Mouse (Mus musculus) lung, adult 2 months (tissue): ENCODE results near the gene Irs3.

Source experiments
- CTCF ChIP-seq: fragments of 200-500 bp; IDR thresholded peaks from 2 replicates; pipeline ENCODE4 v1.5.1; 2011; ENCODE audit warnings: mild to moderate bottlenecking, low read length, control low read depth; ENCODE audit not compliant: insufficient read depth
- POLR2A ChIP-seq: fragments of 200-500 bp; IDR thresholded peaks from 2 replicates; pipeline ENCODE4 v1.6.1; 2011; ENCODE audit warnings: low read depth, mild to moderate bottlenecking, control low read depth, low read length, borderline replicate concordance; ENCODE audit errors: extremely low read depth

DNA sequence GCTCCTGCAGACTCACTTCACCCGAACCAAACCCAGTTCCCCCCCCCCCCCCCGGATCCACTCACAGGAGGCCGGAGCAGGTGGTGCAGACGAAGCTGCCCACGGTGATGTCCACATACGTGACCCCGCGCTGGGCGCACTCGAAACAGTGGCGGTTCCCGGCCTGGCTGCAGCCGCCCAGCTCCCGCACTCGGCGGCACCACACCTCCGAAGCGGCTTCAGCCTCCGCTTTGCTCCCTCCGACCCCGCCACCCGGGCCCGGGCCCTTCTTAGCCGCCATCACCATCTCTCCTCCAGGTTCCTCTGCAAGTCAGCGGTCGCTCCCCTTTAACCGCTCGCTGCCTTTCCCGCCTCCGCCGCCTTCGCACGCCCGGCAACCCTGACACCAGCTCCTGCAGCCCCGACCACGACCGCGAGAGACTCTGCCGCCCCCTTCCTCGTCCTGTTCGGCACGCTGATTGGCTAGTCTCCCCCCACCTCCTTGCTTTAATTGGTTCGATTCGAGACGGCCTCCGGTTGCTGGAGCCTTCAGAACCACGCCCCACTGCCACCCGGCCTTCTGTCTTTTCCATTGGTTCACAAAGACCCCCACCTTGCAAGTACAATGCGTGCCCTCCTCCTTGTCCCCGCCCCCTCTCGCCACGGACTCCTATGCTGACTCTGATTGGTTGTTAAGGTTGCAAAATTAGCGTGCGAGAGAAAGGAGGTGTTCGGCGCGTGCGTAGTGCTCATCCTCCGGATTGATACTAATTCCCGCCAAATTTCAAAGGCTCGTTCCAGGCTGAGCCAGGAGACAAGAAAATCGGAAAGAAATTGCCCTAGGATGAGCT, 39.0 kb upstream of the Irs3 start, which contains the start of gene Agfg2:
- TF ChIP-seq POLR2A (peak; percentile 61; the same call in 1 of the 2 replicates), CTCF (no peak)
